Mouse (Mus musculus) liver, adult (tissue): ENCODE data around the gene Zfp541.
A peak's percentile ranks its signal among the peaks of the same experiment; 100 is the strongest.

Experiments used
- GATA4 ChIP-seq: IDR thresholded peaks from 2 replicates; pipeline ENCODE4 v1.6.1; 2014; ENCODE audit warnings: mild to moderate bottlenecking, low read length; ENCODE audit not compliant: insufficient replicate concordance

The Zfp541 gene

DNA sequence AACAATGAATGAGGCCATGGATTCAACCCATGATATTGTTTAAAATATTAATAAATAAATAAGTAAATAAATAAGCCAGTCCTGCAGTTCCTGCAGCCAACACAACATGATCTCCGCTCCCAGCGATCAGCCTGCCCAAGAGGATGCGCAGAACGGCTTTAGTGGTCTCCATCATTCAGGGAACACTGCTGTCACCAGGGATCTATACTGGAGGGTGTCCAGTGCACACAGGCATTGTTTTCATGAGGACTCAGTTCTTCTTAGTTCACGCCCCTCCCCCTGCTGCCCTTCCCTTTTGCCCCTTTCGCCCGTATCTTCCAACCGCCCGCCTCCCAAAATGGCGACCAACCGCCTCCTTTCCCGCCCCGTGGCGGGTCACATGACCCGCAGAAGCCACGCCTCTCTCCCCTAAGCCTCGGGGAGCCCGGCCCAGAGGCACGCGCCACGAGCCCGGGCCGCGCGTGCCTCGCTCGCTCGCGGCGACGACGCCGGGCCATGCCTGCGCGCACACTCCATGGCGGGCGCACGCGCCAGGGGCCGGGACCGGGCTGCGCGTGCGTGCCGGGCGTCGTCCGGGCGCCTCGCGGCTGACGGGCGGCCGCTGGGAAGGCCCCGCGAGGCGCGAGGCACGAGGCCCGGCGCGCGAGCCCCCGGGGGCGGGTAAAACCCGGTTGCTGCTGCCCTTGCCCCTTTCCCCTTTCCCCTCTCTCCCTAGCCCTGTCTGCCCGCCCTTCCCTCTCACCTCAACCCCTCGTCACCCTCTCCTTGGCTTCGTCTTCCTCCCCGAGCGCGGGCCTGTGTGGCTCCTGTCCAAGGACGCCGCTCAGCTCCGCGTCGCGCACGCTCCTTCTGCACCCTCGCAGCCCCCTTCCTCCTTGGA, at the start of gene Zfp541:
Gene Zfp541 (plus strand): TSS at position 596 of the 880 bp plus-strand sequence.
- TF ChIP-seq GATA4: no peak

DNA sequence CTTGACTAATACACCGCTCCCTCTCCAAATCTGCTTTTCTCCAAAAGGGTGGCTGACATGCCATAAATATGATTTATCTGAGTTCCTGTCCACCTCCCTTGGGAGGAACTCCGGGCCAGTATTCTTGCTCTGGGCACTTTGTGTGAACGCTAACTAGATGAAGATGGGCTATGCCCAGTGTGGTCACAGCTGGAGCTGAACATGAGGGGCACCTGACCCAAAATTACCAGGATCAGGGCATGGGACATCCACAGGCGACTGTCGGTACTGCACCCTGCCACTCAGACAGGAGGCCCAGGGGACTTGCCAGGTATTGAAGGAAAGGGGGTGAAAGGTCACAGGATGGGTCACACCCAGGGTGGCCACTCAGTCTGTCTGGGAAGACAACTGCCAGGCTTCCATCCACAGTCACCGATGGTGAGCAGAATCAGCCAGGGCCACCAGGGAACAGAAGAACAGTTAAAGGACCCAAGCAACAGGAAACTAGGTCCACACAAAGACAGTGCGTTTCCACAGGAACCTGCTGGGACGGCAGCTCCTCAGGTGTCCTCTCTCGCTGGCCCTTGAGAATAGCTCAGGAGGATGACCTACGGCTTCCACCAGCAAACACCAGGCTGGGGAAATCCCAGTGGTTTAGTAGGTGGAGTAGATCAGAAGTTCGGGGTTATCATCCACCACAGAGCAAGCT, 48.9 kb upstream of the Zfp541 start:
- no peak for TF ChIP-seq GATA4

DNA sequence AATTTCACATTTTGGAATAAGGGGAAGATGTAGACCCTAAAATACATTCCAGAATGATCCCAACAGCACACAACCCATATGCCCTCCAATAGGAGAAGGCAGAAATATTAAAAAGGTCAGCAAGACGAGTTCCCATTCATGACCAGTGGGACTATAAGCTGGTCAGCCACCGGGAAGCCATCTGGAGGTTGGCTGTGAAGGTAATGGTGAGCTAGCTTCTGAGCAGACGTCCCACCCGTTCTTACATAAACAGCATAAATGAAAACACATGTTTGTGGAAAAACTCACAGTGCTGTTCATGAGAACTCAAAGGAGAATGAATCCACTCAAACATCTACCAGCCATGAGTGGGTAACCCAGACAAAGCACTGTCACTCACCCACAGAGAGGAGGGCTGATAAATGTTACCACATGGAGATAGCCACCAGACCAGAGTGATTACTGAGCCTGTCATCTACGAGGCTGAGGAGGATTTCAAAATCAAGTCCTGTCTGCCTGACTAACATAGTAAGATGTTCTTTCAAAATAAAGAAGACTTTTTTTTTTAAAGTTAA, 47.8 kb upstream of the Zfp541 start:
- TF ChIP-seq GATA4: no peak

DNA sequence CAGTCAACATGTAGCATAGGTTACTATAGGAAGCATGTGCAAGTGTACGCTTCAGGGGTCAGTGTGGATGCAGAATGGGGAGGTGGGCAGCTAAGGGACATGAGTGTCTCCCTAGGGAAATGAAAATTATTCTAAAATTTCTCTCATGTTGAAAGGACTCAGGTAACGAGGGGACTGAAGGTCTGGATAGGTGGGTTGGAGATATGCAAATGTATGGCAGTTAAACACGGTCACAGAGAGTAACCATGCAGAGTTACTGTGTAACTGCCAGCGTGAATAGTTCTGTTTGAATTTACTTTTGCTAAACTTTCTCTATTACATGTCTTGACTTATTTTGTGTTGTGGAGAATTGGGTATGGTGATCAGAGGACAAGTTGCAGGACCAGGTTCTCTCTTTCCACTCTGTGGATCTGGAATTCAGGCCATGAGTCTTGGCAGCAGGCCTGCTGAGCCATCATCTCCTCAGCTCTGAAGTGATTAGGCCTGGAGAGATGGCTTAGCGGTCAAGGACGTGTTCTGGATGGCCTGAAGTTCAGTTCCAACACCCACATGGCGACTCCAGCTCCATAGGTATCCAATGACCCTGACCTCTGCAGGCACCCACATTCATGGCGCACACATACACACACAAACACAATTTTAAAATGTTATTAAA, 47.0 kb upstream of the Zfp541 start:
- no peak for TF ChIP-seq GATA4

DNA sequence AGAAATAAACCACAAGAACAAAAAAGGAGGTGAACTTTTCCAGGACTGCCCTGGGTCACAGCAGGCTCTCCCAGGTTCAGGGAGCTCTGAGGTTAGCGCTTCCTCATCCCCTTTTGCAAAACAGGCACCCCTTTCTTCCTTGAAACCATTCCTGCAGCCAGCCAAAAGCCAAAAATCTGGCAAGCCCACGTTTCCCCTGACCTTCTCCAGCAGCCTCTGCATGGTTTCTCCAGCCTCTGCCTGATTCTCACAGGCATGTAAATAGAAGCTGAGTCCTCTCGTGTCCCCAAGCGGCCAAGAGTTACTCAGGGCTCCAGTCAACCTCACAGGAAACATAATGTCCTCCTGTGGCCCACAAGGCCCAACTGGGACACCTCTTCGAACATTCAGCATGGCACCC, 46.2 kb upstream of the Zfp541 start:
- no peak for TF ChIP-seq GATA4

DNA sequence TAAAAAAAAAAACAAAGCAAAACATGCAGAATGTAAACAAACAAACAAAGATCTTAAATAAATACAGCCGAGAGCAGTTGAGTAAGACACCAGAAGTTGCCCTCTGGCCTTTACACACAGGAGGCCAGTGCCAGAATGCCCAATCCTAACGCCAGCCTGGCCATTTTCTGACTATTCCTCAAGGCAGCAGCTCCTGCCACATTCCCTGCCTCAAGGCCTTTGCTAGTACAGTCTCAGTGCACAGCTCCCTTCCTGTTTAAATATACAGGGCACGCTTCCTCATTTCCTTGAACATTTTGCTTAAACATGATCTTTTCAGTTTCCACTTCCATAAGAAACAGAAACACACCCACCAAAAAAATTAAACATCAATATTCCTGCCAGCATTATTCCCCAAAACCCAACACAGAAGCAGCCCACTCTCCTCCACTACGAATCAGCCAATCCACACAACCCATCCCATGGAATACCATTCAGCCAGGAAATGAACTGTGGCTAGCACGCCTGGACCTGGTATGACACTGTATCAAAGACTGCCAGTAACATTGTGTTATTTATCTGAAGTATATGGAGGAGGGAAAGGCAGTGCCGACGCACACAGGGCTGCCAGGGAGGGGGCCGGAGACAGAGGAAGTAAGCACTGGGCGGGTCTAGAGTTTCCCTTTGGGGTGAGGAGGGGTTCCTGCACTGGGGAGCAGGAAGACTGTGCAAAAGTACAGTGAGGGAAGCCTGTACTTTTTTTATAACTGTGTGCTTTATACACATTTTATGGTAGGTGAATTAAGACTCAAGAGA, 43.4 kb upstream of the Zfp541 start:
- TF ChIP-seq GATA4: peak; percentile 73; the same call in 1 of the 2 replicates

DNA sequence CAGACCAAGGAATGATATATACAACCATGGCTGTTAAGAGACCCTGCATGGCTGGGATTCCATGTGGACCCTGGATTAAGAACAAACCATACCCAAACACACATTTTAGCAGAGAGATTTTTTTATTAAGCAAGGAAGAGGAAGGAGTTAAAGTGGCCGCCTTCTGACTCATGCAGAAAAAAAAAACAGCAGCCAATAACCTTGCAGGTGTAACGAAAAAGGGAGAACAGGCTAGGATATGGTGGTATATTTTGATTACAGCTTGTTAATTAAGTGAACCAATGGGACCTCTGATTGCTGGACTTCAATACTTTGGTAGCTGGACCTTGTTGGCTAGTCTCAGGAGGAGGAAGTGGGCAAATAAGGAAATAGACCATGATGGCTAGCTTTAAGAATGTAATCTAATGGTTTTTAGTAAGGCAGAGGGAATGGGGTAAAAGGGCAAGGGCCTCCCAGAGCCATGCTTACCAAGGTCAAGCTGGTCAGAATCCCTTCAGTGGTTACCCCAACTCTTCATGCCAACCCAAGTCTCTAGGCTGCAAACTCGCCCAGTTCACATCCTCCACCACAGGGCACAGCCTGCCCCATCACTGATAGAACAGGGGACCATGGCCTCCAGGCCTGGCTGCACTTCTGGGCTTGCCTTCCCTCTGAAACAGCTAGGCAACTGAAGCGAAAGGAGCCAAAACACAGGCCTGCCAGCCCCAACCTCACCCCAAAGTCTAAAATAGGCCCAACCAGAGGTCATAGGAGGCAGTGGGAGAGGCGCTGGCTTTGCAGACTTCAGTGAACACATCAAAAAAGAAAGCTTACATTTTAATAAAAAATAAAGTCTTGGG, 42.1 kb upstream of the Zfp541 start:
- no peak for TF ChIP-seq GATA4

DNA sequence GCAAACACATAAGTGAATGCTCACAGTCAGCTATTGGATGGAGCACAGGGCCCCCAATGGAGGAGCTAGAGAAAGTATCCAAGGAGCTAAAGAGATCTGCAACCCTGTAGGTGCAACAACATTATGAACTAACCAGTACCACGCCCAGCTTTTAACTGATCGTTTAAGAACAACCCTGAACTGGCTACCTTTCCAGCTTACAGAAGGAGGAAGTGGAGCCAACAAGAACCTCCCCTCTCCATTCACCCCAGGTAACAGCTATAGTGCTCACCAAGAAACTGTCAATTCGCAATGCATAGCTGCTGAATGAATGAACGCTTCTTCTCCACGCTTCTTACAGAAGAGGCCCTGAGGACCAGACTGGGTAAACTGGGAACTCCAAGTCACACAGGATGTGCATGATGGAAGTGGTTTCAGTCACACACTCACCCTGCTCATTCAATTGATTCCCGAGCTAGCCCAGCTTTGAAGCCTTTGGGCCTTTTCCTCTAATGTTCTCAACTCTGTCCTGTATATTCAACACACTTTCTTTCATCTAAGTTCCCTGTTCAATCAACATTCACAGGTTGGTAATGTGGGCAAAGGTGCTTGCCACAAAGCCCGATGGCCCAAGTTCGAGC, 36.9 kb upstream of the Zfp541 start:
- TF ChIP-seq GATA4: no peak

DNA sequence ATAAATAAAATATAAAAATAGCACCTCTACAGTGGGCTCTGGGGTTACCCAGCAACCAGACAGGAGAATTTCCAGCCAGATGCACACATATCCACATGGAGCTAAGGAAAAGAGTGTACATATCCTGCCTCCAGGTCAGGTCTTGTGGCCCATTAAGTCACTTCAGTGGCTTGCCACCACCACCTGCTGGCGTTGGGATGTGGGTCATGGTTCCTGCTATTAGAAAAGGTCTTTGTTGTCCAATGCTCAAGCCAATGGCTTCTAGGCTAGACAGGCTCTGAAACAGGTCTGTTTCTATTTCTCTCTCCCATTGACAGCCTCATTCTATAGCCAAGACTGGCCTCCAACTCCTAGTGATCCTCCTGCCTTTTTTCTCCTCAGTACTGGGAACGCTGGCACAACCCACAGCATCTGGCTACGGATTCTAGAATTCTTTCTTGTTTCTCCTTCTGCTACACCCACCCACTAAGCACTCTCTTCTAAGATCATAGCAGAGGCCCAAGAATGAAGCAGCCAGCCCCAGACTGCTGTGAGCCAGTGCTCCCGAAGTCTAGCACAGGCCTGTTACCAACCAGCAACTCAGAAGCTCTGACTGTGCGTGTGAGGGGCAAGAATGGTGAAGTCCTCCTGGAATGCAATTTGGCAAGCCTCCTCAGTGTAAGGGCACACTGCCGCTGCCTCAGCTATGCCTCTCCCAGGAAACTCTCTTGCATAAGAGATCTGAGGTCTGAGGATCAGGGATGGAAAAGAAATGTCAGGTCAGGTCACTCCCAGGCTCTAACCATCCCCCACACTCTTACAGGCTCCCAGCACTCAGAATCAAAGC, 33.3 kb upstream of the Zfp541 start:
- no peak for TF ChIP-seq GATA4

DNA sequence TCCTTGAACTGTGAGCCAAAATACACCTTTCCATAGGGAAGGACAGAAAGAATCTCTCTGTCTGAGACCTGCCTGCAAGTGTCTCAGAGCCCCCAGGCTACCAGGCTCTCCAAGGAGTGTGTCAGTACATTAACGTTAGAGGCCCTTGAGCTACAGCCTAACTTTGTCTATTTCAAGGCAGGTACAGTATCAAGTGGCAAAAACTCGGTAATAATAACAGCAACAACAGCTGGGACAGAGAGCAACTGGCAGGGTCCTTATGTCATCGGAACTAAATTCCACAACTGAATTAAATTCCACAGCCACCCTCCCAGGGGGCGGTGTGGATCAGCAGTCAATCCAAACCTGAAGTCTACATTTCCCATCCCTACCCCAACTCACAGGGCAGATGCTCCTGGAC, 30.5 kb upstream of the Zfp541 start:
- no peak for TF ChIP-seq GATA4

DNA sequence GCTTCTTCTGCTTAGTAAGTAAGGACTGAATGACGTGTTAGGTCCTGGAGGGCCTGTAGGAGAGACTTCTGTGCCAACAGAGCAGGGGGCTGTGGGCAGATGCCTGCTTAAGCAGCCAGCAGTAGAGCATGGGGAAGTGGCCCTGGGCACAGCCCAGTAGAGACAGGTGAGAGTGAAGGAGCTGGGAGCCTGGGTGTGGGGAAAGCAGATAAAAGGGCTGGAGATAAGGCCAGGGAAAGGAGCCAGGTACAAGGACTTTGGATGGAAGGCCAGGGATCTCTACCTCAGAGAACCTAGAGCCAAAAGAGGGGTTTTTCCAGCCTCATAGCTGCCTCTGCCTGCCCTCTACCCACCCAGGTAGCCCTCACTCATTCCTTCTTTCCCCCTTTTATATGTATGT, 28.6 kb upstream of the Zfp541 start:
- peak; percentile 94 for TF ChIP-seq GATA4

DNA sequence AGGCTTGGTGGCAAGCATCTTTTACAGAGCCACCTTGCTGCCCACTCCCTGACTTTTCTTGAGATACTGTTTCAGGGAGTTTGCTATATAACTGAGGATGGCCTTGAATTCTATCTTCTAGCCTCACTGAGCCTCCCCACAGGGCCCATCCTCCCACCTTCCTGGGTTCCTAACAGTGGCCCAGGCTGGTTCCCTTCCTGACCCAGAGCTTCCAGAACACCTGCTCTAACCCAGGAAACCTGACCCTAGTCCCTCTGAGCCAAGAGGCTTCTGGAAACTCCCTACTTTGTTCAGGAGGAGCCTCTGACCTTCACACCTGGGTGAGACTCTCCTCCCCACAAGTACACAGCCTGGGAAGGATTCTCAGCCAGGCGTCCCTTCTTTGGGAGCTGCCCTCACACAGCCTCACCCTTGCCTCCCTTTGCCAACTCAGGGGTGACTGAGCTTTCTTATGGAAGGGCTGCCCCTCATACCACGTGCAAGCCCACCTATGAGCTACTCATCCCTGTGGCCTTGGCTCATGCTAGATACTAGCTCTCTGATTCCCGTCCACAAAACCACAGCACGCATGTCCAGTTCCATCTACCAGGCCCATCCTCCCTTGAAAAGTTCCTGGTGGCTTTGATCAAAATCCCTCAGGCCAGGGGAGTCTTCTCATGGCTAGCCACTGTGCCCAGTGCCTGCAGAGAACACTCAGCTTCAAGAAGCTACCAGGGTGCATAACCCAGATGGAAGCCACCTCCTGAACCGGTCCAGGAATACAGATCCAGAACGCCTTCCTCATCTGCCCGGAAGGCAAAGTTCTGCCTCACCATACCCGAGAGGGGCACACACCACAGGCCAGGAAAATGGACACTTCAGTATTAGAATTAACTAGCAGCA, 27.8 kb upstream of the Zfp541 start:
- no peak for TF ChIP-seq GATA4
